Mouse (Mus musculus): ENCODE results near the gene Hepacam. TPM values are rescaled to one million over a fixed set of nuclear protein-coding genes. Genes with fewer than 3 reads are reported as not detected.

The Hepacam gene
- polyA plus RNA-seq (2017; shearing (Covaris generic)), result not detected

DNA sequence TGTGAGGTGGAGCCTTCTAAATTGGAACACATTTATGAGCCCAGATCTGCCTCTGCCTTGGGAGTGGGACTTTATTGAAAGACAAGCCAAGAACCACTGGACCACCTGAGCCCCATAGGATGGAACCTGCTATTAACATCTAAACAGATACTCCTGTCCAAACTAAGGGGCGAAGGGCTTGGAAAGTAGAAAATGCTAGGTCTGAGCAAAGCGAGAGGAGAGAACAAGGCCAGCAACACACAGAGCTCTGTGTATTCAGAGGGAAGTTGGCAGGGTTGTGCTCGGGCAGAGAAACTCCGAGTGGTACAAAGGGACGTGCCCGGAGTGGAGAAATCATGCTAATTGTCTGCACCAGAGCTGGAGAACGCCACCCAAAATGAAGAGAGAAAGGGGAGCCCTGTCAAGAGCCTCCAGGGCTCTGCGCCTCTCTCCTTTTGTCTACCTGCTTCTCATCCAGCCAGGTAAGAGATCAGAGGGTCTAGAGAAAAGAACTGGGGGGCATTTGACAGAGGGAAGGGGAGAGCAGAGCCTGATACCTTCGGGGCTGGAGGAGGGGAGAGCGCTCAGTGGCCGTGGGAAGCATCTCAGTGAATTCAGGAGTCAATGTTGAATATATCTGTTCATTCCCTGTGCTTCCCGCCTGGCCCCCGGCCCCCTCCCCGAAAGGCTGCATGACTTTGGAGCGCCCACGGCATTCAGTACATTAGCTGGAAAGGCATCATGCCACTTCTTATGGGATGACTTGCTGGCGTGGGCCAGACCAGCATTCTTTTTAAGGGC, at the start of gene Hepacam:
Hepacam (plus strand) TSS at position 51 of the 780 bp plus-strand sequence.
- no peak for ATAC-seq

- peak; percentile 77 for ATAC-seq
These were observed 37.7 kb upstream of the Hepacam start for GRCm38 (mm10) chr9:37329456-37329855.

DNA sequence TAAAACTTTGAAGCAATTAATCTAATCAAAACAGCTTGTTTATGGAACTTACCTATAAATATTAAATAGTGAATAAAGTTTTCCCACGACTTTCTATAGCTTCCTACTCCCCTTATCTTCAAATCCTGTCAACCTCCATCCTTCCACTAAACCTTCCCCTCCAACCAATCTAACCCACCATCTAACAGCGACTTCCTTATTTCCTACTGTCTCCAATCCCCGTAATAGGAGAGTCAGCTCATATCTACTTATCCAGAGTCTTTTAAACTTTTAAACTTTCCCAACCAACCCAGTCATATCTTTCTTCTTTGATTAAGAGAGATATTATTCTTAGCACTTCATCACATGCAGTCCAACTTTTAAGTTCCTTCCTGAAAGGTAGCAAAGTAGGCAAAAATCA, 21.7 kb upstream of the Hepacam start:
- no peak for ATAC-seq

DNA sequence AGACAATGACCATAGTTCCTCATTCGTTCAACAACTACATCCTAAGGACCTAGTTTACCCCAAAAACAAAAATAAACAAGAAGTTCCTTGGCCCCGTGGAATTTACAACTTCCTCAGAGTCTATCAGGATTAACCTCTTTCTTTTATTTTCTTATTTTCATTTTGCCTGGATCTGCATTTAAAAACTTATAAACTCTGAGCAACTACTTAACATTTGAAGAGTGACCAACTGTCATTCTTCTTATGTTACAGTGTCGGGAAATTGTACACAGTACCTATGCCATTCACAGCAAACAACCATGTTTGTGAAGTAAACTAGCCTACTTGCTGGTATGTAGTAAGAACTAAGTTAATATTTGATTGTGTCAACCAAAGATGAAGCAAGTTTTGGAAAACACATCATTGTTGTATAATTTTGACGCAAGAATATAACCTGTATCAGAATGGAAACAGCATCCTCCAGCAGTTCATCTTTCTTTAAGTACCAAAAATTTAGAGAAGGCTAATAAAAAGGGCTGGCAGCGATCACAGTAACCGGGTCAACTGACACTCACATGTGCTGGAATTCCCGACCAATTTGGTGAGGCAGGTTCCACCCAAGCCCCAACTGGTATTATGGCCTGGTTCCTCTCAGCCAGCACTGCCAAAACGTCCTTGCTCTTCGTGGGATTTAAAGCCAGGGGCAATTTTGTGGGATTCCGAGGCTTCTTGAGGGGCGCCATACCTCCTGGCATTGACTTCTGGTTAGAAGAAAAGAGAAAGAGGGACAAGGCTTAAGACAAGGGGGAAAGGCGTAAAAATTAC, 19.8 kb upstream of the Hepacam start:
- ATAC-seq, result peak; percentile 6

GRCm38 (mm10) chr9:37347988-37348642, 19.0 kb upstream of the Hepacam start, which contains the start of gene Ccdc15:
Gene Ccdc15 (minus strand): TSS chr9:37348432.
- peak; percentile 98 for ATAC-seq

GRCm38 (mm10) chr9:37349050-37349449, 18.1 kb upstream of the Hepacam start:
- no peak for ATAC-seq

DNA sequence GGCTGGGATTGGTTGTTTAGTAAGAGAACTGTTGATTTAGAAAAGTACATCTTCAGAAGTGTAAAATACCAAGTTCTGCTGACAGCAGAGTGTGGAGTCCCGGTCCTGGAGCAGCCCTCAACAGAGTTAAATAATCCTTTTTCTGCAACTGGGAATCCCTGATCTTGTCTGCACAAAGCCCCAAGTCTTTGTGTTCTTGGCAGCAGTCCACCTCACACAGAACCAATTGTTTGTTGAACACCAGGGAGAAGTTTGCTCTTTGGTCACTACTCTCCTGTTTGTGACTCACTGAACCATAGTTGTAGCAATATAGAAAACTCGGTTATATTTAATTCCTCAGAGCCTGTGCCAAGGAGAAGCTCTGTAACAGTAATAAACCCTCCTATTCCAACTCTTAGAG, 15.9 kb upstream of the Hepacam start:
- no peak for ATAC-seq

GRCm38 (mm10) chr9:37354485-37354884, 12.7 kb upstream of the Hepacam start:
- ATAC-seq, result peak; percentile 47

GRCm38 (mm10) chr9:37358713-37359330, 8.3 kb upstream of the Hepacam start:
- ATAC-seq, result no peak

GRCm38 (mm10) chr9:37359331-37360220, 7.6 kb upstream of the Hepacam start:
- no peak for ATAC-seq

DNA sequence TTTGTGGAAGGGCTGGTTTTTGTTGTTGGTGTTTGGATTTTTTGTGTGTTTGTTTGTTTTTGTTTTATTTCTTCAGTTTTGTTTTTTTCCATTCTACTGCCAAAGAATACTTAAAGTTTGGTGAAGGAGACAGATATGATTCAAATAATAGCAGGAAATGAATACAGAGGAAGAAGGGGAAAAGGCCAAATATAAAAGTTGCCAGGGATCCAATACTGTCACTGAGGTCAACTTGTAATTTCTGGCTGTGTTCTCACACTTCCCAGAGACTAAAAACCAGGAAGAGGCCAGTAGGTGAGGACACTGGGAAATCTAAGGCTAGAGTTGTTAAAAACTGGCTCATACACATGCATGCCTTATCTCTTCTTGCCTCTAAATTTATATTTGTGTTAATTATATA, 5.1 kb upstream of the Hepacam start:
- ATAC-seq, result no peak

DNA sequence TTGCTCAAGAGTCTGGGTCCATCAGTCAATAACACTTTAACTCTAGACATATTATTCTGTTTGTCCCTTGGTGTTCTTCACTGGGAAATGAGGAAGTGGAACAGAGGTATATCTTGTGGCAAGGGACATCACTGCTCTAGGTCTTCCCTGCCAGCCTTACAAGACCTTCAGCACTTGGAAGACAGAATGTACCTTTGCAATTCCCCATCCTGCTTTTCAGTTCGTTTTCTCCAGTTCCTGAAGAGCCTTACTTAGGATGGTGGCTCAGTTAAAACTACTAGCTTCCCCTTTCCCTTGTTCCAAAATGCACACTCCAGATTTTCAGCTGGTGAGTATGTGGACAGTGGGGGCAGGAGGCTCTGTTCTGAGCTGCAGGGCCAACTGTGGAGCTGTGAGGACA, 4.3 kb upstream of the Hepacam start:
- no peak for ATAC-seq

DNA sequence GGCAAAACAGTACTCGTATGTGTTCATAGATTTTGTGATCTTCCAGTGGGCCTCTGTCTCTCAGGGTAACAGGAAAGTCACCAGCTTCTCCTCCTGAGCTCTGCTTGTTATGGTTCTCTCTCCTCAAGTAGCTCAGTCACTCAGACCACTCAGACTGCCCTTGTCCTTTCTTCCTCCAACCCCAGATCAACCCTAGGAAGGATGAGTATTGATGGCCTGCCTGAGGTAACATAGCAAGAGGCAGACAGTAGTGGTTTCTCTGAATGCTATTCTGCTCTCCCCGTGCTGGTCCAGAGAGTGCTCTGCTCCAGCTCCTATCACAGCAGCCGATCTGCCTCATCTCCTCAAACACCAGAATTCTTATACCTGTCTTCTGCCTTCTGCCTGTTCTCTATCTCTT, 3.6 kb upstream of the Hepacam start:
- no peak for ATAC-seq

- ATAC-seq, result no peak
These were observed 2.8 kb upstream of the Hepacam start for GRCm38 (mm10) chr9:37364392-37364791.

GRCm38 (mm10) chr9:37365706-37366105, 1.4 kb upstream of the Hepacam start:
- ATAC-seq, result no peak

- no peak for ATAC-seq
These were observed 1.1 kb downstream of the Hepacam start for GRCm38 (mm10) chr9:37368081-37368830.

DNA sequence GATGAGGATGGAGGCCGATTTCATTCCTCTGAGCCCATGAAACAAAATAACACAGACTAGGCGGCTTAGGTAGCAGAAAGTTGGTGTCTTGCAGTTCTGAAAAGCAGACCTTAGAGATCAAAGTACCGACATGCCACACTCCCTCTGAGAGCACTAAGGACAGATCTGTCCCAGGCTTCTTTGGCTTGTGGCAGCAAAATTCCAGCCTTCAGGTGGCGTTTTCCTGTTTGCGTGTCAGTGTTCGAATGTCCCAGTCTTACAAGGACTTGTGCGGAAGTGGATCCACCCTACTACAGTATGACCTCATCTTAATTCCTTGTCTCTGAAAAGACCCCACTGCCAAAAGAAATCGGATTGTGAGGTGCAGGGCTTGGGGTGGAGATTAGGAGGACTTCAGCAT, 1.7 kb downstream of the Hepacam start:
- no peak for ATAC-seq

DNA sequence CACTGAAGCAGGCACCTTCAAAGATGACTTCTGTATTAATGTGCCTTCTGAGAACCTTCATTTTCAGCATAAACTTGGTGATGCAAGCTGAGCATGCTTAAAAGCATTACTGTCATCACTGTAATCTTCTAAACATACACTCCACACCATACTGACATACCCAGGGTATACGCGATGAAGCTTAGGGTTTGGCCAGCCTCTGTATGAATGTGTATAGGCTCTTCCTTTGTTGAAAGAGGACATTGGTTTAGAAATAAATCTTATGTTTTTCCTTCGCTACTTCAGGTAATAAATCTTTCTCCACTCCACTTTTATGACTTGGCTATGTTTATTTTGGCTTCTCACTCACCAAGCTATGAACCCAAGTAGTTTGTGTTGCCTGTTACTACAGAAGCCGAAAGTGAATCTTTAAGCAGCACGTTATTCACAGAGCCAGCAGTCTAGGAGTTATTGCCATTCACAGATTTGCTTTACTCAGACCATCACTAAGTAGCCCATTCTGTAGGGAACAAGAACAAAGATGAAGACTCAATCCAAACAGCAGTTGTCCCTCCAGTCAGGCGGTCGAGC, 4.2 kb downstream of the Hepacam start:
- ATAC-seq, result no peak

DNA sequence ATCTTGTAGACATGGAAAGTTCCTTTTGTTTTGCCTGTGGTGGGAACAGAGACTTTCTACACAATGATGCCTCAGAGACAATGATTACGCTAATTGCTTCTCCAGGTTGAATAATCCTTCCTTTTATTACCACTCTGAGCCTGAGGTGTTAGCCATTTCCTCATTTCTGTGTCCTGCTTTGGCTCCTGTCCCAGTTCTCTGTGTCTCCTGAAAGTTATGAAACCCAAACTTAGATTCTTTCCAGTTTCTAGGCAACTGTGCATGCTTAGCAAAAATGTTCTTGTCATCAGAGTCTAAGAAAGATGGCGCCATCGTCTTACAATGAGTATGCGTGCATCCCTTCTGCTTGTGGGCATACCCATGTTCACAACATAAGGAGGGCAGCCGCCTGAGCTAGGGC, 8.6 kb downstream of the Hepacam start:
- no peak for ATAC-seq

- ATAC-seq, result no peak
These were observed 16.0 kb downstream of the Hepacam start for GRCm38 (mm10) chr9:37383161-37383560.
